Mouse (Mus musculus) small intestine, adult 2 months (tissue): ENCODE data around the gene Pcca.

ENCODE experiments used
- CTCF ChIP-seq: fragments of 200-500 bp; IDR thresholded peaks from 2 replicates; pipeline ENCODE4 v1.5.1; 2012; ENCODE audit warnings: low read depth, mild to moderate bottlenecking, control low read depth, inconsistent platforms, low read length, moderate library complexity, mixed read lengths; ENCODE audit not compliant: insufficient replicate concordance, insufficient read length; ENCODE audit errors: extremely low read depth
- POLR2A ChIP-seq: fragments of 200-500 bp; IDR thresholded peaks from 2 replicates; pipeline ENCODE4 v1.6.1; 2012; ENCODE audit warnings: low read depth, mild to moderate bottlenecking, control low read depth, inconsistent platforms, low read length, moderate library complexity

DNA sequence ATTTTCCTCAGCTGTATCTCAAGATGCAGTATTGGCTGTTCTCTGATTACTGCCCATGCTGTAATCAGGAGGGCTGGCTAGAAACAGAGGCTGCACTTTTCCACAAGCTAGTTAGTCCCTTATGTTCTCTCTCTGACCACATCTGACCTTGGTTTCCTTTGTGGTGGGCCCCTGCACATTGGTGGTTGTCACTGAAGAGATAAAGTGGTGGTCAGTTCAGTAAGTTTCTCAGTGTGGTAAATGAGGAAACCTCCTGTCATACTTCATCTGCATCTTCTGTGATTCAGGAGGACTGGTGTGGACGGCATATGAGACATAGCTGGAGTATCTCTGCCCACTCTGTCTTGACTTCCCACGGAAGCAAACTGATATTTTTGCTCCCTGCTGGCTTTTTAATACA lies 254.1 kb downstream of the Pcca start:
- TF ChIP-seq CTCF (no peak), POLR2A (no peak)
